17 mouse cellular contexts compared by ENCODE assay signal in genomic region chr1:179009911-179010310, GRCm38 (mm10).
DNase-seq lines count a peak whose midpoint lies in the region; TF ChIP-seq lines count a peak whose summit lies in the region.
"Had no signal": no experiment of that assay in that cellular context is flagged by ENCODE, and none has a peak within 500 bp of the region (broad histone marks: within the 10 kb centered on the region; RNA-seq: fewer than 3 reads in every experiment).

No protein-coding gene starts in this region.

- TF ChIP-seq POLR2A in bone marrow macrophage, adult 2 months (IDR thresholded peaks at IDR 0.05; ENCODE audit: borderline replicate concordance, low read depth, low read length), result no peak

- no peak for DNase-seq in heart, embryonic 10.5 days (ENCODE audit: low spot score)
- DNase-seq in heart, postnatal 4 days, result no peak
- peak; percentile 7 to 9 for DNase-seq in kidney, adult 8-10 months
- no peak for DNase-seq in kidney, postnatal 4 days
- DNase-seq in limb, embryonic 10.5 days (ENCODE audit: low spot score), result no peak
- no peak for DNase-seq in left cerebral cortex, postnatal 10 days (ENCODE audit: extremely low spot score in 1 of 2, low spot score in 2 of 2)
- DNase-seq: adrenal gland, adult 2 months; adrenal gland, postnatal 25 days; cerebellum, adult 8-10 months; forebrain, postnatal 0 days; gastrocnemius, postnatal 14 days had no signal

- no peaks in the 10 kb centered on the region for H3K9me3 ChIP-seq in heart, embryonic 10.5 days
- no peaks in the 10 kb centered on the region for H3K9me3 ChIP-seq in limb, embryonic 10.5 days (replicated peaks)
- H3K9me3 ChIP-seq: embryonic facial prominence, embryonic 12.5 days; forebrain, embryonic 13.5 days; heart, embryonic 13.5 days; hindbrain, embryonic 13.5 days had no signal

- H3K36me3 ChIP-seq in heart, embryonic 10.5 days, result no peaks in the 10 kb centered on the region
- no peaks in the 10 kb centered on the region for H3K36me3 ChIP-seq in limb, embryonic 10.5 days
- H3K36me3 ChIP-seq: embryonic facial prominence, embryonic 12.5 days; heart, embryonic 13.5 days; hindbrain, embryonic 13.5 days had no signal

- intact Hi-C loops in left cerebral cortex, postnatal 10 days (cut with DNase I), result no loop called here

- peak overlapping the region; percentile 47; the same call in 1 of the 2 replicates for H3K27ac ChIP-seq in heart, embryonic 10.5 days
- peak overlapping the region; percentile 70; the same call in 1 of the 2 replicates for H3K27ac ChIP-seq in bone marrow macrophage, adult 2 months (ENCODE audit: insufficient read depth, low read depth, low read length)
- H3K27ac ChIP-seq in limb, embryonic 10.5 days, result peak overlapping the region; percentile 20; the same call in 1 of the 2 replicates
- H3K27ac ChIP-seq: embryonic facial prominence, embryonic 12.5 days; forebrain, embryonic 13.5 days; heart, embryonic 13.5 days; hindbrain, embryonic 13.5 days; hindbrain, postnatal 0 days had no signal

- peaks cover 32% of the 10 kb centered on the region for H3K4me1 ChIP-seq in heart, embryonic 10.5 days
- peaks cover 40% of the 10 kb centered on the region for H3K4me1 ChIP-seq in bone marrow macrophage, adult 2 months (ENCODE audit: control insufficient read depth, insufficient read depth, low read length)
- peaks cover 21% of the 10 kb centered on the region; the same call in 1 of the 2 replicates for H3K4me1 ChIP-seq in limb, embryonic 10.5 days
- H3K4me1 ChIP-seq: embryonic facial prominence, embryonic 12.5 days; forebrain, embryonic 13.5 days; hindbrain, embryonic 13.5 days had no signal

- no peak overlapping the region for H3K4me3 ChIP-seq in heart, embryonic 10.5 days
- no peak overlapping the region for H3K4me3 ChIP-seq in bone marrow macrophage, adult 2 months (ENCODE audit: insufficient read depth, low read length)
- no peak overlapping the region for H3K4me3 ChIP-seq in limb, embryonic 10.5 days
- H3K4me3 ChIP-seq: embryonic facial prominence, embryonic 12.5 days; forebrain, embryonic 13.5 days; heart, embryonic 13.5 days; hindbrain, embryonic 13.5 days had no signal

- whole genome bisulfite sequencing in heart, embryonic 10.5 days, result 56% methylated on average over 3 of the region's 3 CpGs
- WGBS in limb, embryonic 10.5 days, result 78% methylated on average over 3 of the region's 3 CpGs

- no peak for TF ChIP-seq CTCF in bone marrow macrophage, adult 2 months (IDR thresholded peaks at IDR 0.05; ENCODE audit: low read depth, low read length)

- no peaks in the 10 kb centered on the region for H3K27me3 ChIP-seq in heart, embryonic 10.5 days (ENCODE audit: insufficient read depth, poor library complexity, severe bottlenecking)
- H3K27me3 ChIP-seq in limb, embryonic 10.5 days (ENCODE audit: low read depth, poor library complexity, severe bottlenecking), result no peaks in the 10 kb centered on the region
- H3K27me3 ChIP-seq: embryonic facial prominence, embryonic 12.5 days; forebrain, embryonic 13.5 days; heart, embryonic 13.5 days; hindbrain, embryonic 13.5 days had no signal

Comparison
In these comparisons a context has a peak if more than half of its experiments do, and no peak if none do; other contexts are left out.
1. DNase-seq: peak in kidney, adult 8-10 months (2 of 2); none in heart, embryonic 10.5 days (single experiment), heart, postnatal 4 days (single experiment), kidney, postnatal 4 days (0 of 2), limb, embryonic 10.5 days (single experiment) and left cerebral cortex, postnatal 10 days (0 of 2).
2. H3K27ac ChIP-seq: peak in every context shown above with its lines; median percentile 70 in bone marrow macrophage, adult 2 months; 47 in heart, embryonic 10.5 days; 20 in limb, embryonic 10.5 days.